Mouse (Mus musculus): ENCODE measurements around the gene Brsk1.

Brsk1 gene

DNA sequence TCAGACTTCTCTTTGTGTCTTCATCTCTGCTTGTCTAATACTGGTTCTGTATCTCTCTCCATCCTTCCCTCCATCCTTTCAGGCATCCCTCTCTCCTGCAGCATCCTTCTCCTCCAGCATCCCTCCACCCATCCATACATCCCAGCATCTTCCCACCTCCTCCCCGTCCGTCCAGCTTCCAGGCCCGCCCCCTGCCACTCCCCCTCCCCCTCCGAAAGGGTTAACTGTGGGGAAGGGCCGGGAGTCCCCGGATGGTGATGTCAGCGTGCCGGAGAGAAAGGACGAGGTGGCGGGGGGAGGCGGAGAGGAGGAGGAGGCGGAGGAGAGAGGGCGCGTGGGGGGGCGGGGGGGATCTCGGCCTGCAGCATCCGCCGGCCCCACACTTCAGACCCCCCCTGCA is at the start of gene Brsk1:
TSS of gene Brsk1 (plus strand) at position 218 of the 400 bp plus-strand sequence.
- no peak for DNase-seq

DNA sequence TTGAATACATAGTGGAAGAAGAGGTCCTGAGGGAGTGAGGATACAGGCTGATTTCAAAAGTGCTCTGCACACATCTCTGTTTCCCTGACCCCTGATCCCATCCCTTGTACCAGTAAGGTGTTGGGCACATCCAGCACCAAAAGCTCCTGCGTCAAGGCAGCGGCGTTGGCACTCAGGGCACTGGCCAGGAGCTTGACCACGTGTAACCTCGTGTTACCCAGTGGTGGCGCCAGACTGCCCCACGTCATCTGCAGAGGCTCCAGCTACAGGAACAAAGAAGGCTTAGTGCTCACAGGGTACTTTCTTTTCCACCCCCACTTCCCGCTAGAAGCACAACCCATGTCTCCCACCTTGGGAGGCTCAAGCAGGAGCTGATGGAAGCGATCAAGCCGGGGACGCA is 49.2 kb upstream of the Brsk1 start:
- DNase-seq, result no peak

DNA sequence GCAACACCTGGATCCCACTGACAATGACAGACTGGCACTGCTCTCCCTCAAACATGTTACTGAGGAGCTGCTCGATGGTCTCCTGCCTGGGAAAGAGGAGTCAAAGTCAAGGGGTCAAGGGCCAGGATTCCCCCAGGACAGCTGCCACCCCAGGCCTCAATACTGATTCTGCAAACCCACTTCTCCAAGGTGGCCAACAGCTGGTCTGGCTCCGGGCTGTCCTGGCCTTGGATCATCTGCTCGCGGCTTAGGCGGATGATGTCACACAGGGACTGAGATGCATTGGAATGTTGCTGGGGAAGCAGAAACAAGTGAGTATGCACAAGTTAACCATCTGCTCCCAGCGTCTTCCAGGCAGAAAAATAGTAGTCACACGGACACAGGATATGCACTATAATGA is 48.4 kb upstream of the Brsk1 start:
- no peak for DNase-seq

DNA sequence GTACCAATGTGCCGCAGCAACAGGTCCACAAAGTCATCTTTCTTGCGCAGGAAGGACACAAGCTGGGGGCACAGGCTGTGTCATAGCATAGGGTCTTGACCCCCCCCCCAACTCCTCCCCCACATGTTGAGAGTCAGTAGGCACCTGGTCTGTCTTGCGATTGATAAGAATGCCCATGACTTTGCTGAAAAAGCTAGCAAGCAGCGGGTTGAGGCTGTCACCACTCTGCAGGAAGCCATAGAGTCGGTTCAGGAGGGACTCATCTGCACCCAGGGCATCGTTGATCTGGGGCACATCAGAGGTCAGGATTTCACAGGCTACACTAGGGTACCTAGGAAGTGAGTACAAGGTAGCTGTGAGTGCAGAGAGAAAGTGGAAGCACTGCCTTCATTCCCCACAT is 47.2 kb upstream of the Brsk1 start:
- no peak for DNase-seq

DNA sequence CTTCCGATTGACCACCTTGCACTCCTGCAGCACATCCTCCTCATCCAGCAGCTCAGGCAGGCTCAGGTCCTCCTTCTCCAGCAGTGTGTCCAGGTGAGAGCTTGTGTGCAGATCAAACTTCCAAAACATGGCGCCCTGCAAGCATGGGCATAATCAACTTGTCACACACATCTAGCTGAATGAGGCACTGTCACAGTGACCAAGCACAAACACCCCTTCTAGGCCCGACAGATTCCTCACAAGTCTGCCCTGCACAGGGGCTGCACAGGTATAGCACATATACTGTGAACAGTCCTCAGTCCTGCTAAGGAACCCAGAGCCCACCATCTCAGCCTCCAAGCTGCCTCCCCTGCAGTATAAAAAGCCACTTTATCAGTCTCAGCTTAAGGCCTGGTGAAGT is 43.6 kb upstream of the Brsk1 start:
- DNase-seq, result no peak

DNA sequence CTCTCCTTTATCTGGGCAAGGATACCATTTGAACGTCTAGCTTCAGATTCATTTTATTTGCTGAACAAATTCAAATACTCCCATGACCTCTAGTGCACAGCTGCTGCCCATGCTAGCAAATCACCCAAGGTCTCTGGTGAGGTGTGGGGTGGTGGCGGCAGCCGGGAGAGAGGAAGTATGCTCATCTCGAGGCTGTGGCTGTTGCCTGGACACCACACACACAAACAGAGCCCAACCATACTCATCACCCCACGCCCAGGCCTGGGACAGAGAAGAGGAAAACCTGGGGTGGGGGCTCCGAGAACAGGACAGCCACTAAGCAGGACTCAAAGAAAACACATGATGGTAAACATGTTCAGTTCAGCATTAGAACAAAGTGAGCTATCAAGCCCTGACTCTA is 43.1 kb upstream of the Brsk1 start:
- DNase-seq, result no peak

DNA sequence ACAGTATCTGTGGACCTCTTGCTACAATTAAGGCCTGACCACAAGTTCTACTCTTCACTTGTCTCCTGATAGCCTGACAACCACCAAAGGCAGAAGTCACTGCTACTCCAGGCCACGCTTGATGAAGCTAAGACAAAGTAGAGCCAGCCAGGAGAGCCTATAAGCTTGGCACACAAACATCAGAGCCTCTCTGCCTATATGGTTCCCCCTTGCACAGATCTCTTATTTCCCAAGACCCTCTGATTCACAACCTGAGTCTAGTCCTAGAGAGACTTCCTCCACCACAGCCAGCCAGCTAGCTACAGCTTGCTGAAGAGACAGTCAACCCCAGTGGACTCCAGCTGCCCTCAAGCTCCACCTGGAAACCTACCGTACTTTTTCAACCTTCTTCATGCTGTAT is 42.4 kb upstream of the Brsk1 start:
- DNase-seq, result no peak

DNA sequence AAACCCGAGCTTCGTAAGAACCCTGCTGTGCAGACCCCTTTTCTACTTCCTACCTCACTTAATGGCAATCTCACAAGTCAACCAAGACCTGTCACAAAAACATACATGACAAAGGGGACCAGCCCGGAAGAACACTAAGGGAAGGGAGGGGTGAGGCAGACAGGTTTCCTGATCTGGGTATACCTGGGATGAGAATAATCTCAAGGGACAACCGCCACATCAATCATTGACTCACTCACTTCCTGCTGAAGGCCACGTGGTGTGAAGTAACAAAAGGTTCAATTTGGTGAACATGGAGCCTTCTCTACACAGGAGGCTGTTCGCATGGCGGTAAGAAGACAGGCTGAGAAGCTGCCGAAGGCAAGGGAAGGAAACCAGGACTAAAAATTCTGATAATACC is 38.8 kb upstream of the Brsk1 start:
- DNase-seq, result peak; percentile 26

DNA sequence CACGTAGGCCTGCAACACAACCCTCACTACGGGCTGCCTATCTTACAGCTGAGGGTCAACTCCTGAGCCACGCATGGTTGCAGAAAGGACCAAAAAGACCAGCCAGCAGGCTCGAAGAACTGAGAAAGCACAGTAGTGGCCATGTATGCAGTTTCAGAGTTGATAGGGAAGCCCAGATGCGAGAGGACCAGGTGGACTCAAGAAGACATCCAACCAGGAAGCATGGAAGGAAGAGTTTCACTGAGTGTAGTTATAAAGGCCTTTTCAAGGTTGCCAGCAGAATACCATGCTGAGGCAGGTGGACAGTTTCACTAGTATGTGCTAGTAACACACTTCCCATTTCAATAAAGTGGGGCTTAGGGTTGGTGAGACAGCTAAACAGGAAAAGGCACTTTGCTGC is 37.7 kb upstream of the Brsk1 start:
- DNase-seq, result no peak

DNA sequence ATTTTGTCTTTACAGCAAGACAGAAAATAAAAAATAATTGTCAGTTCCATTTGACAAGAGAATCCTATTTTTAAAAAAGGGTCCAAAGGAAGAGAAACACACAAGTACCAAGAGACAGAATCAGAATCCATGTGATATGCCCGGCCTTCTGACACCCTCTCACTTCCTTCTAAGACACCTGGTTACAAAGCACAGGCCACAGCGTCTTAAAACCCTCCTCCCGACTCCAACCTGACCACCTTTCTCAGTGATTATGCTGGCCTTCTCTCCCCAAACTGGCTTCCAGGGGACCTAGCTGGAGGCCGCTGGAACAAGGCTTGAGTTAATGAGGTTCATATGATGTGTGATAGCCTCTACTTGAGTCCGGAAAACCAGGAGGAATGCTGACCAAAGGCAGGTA is 37.1 kb upstream of the Brsk1 start:
- DNase-seq, result no peak

DNA sequence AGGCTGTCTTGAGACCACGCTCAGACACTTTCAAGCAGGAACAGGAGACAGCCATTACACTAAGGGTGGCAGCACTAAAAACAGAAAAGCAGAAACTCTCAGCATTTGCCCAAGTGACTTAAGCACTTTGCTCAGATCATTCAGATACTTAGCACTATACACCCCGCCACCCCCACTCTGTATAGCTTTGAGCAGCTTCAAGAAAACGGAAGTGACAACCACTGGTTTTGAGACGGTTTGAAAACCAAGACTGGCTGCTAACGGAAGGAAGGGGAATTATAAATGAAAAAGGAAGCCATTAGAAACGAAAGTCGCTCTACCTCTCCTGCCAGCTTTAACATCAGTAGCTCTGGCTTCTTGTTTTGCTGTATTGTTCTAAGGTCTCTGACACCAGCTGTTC is 36.6 kb upstream of the Brsk1 start:
- DNase-seq, result no peak

DNA sequence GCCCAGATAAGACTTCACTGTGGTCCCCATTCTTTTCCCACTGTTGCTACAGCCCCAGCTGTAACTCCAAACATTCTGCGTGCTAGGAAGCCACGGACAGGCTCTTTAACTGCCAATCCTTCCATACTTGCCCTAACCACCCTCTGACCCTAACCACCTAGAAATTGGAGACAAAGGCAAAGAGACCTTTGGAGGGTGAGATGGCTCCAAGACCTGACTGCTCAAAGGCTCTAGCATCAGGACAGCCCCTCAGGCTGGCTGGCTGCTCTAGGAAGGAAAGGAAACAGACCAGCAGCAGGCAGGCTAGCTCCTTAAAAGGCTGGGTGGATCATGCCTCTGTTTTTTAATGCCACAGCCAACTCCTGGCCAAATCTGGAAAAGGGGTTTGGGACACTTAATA is 36.2 kb upstream of the Brsk1 start:
- no peak for DNase-seq

DNA sequence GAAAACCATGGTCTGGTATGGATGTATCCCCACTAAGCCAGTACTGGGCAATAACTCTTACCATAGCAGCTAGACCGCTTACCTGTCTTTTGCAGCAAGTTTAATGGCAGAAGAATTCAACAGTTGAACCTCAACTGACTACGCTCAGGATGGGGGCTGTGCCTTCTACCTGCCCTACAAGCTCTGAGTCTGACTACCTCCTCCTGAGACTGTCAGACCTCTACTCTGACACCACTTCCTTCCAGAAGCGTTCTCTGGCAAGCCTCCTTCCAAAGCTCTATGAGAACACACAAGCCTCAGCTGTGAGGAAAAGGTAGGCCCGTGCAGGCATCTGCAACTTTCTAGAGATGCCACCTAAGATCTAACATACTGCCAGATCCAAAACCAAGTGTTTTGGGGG is 35.0 kb upstream of the Brsk1 start:
- DNase-seq, result no peak

DNA sequence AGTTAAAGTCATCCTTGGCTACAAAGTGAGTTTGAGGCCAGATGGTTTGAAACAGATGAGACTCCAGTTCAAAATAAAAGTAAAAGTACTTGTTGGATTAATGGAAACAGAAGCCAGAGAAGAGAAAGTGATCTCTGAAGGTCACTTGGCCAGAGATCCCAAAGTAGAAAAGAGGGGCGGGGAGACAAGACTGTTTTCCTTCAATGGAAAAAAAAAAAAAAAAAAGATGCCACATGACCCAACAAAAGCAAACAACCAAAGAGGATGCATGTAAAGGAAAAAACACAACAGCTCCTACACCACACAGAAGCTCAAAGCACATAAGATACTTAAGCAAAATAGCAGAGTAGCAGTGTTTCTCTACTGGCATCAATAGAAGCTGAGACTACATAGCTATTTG is 34.5 kb upstream of the Brsk1 start:
- DNase-seq, result no peak

DNA sequence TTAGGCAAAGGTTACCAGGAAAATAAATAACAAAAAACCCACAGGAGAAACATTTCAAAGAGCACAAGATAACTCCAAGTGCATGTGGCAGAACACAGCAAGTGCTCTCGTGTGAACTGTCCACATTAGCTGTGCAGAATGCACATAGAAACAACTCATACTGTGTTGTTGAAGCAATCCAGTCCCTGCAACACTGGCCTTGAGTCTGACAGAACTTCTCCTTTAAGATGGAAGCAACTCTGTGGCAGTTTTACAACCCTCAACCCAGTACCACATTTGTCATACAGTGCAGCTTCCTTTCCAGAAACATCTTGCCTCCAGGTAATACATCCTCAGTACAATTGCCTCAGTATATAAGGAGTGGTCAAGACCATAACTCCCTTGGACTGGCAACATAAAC is 33.6 kb upstream of the Brsk1 start:
- DNase-seq, result no peak

DNA sequence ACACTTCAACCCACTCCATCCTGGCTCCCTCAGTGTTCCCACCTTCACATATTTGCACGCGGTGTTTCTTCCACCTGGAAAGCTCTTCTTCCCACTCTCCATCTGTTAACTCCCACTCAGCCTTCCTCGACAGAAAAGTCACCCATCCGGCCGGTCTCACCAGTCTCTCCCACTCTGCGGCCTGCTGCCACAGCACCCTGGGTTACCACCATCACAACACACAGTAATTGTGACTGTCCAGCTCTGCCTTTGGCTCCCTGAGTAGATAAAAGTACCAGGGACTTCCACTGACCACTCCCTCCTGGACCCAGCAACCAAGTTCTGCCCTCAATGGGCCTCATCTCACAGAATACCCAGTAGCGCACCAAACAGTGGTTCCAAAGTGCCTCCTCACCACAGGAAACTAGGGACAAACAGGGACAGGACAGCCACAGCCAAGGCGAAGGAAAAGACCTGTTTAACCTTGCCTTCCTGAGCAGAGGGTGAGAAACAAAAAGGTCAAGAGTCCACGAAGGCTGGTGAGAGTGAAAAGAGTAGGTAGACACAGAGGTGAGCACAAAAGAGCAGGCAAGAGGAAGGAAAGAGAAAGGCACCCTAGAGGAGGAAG is 32.8 kb upstream of the Brsk1 start:
- DNase-seq, result peak; percentile 35

DNA sequence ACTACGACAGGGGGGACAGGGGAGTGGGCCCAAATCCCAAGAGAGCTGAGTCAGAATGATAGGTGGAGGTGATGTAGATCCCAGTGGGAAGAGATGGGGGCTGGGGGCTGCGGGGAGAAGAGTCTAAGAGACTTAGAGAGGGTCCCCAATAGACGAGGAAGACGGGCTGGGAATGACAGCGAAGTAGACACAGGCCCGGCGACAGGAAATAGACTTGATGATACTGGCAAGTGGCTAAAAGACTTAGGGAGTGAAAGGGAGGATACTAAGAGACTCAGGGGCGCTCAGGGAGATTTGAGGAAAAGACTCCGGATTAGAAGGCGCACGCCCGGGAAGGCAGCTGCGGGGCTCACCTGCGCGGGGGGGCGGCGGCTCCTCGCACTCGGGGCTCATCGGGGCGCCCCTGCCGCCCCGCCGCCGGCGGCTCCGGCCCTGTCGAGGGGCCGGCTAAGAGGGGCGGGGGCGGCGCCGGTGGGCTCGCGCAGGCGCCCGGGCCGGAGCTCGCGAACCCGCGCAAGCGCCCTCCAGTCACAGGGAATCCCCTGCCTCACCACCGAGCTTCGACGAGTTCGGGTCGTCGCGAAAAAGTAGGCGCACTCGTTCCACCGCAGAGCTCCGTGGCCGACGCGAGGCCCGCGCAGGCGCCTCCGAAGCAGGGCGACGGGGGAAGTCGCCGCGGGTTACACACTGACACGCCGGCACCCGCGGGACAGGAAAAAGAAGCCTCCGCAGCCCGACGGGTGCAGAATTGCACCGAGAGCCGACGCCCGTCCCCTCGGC is 32.1 kb upstream of the Brsk1 start:
- peak; percentile 15 for DNase-seq

DNA sequence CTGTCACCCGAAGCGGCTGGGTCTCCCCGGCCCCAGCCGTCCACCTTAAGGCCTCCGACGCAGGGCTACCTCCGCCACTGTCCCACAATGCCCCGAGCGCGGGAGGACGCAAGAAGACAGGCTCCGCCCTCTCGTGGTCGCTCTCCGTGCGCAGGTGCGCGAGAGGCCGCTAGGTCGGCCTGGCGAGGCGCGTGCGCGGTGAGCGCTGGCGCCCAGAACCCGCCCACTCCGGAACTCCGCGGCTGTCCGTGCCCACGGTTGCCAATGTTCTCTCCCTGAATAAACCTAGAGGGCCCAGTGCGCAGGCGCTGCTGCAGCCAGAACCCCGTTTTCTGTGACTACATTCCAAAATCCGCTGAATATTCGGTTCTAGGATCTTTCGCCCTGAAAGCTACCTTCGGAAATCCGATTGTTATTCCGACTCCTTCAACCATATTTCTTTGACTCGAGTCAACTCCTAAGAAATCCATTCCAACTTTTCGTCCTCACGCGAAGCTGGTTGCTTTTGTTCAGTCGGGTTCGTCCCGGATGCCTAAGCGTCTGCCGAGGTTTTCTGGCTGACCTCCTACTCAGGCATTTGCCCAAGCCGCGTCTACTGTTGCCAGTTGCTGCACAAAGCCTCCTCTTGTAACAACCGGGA is 31.4 kb upstream of the Brsk1 start, which contains the start of gene Ppp6r1:
TSS of gene Ppp6r1 (minus strand) at position 108 of the 640 bp plus-strand sequence.
- peak; percentile 98 for DNase-seq

DNA sequence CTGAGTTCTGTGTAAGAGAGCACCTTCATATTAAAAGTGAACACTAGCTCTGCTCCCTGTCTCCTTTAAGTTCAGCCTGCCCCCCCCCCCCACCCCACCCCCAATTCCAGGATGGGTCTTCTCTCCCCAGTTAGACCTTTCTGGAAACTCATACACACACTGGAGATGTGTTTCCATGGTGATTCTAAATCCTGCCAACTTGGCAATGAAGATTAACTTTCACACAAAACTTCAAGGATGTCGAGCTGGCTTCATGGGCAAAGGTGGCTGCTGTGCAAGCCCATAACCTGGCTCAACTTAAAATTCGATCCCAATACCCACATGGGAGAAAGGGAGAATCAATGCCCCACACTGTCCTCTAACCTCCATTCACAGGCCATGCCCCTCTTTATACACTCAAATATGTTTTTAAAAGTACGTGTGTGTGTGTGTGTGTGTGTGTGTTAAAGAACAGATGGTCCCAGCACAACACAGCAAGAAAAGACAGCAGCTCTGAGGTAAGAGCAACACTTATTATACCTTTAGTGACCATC is 30.4 kb upstream of the Brsk1 start:
- DNase-seq, result no peak

DNA sequence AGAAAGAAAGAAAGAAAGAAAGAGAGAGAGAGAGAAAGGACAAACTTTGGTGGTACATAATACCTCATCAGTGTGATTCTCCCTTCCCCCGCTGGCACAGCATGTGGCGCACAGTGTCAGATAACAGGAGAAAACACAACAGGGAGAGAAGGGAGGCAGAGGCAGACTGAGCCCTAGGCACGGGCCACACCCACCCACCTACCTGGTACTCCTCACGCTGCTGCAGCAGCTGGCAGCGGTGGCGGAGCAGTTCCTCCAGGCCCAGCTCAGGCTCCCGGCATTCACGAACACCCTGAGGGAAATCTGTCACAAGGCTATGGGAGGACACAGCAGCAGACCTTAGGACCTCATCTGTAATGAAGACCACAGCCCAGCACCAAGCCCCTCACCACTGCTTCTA is 27.2 kb upstream of the Brsk1 start:
- no peak for DNase-seq

DNA sequence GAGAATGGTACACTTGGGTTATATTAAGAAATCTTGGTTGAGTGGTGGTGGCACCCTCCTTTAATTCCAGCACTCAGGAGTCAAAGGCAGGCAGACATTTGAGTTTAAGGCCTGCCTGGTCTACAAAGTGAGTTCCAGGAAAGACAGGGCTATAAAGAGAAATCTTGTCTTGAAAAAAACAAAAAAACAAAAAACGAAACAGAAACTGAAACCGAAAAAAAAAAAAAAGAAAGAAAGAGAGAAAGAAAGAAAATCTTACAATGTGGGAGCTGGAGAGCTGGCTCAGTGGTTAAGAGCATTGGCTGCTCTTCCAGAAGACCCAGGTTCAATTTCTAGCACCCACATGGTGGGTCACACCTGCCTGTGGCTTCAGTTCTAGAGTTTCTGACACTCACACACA is 26.7 kb upstream of the Brsk1 start:
- no peak for DNase-seq

DNA sequence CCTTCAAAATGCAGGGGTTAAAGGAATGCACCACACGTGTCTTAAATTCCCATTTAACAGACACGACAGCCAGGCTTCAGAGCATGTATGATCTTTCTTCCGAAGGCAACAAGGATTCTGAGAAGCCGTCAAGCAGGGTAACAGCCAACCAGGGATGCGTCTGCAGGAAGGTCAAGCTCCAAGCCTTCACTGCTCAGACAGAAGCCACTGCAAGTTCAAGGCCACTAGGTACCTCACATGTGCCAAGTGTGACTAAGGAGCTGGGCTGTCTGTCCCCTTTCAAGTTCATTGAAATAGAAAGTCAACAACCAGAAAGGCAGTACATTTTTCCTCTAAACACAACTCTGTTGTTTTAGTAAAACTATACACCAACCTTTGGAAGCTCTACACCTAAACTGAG is 23.5 kb upstream of the Brsk1 start:
- no peak for DNase-seq

DNA sequence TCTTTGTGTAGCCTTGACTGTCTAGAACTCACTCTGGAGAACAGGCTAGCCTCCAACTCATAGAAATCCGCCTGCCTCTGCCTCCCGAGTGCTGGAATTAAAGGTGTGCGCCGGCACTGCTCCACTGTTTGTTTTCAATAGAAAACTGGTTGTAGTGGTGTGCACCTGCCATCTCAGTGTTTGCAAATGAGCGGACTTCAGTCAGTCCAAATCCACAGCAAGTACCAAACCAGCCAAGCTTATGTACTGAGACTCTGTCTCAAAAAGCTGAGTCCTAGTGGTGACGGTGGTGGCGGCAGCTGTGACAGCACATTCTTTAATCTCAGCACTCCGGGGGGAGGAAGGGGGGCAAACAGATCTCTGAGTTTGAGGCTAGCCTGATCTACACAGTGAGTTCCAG is 21.9 kb upstream of the Brsk1 start:
- DNase-seq, result no peak

DNA sequence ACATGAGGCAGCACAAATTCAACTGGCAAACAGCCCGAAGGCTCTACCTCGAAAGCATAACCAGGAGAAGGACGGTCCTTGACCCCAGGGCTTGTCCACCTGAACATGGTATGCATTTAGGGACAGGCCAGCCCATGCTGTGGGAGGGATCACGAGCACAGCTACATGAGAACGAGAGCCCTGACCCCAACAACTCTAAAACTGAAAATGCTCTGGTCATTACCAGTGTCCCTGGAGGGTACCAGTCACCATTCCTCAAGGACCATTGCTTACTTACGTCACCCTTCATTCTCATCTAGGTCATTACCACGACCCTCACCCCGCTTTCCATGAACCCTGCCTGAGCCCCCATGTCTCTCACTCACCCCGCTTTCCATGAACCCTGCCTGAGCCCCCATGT is 21.2 kb upstream of the Brsk1 start:
- no peak for DNase-seq

Measured in kidney, adult 11 months (tissue).